Mouse (Mus musculus): Measurements from ENCODE around the gene Ctnna3.

DNA sequence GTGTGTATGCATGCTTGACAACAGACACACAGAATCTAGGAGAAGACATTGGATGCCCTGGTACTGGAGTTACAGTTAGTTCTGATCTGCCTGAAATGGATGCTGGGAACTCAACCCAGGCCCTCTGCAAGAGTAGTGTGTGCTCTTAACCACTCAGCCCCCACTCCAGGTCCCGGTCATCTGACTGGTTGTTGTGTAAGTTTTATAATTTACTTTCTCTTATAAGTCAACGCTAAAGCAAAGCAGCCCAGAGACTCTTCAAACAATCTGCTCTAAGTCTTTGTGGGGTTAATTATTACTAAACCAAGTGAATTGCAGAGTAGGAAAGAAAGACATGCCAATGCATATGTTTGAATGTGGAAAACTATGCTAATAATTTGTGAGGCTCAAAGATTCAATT, 549.5 kb downstream of the Ctnna3 start:
- TF ChIP-seq CTCF (IDR thresholded peaks at IDR 0.05; ENCODE audit: low read depth) (no peak), EP300 (IDR thresholded peaks at IDR 0.05; ENCODE audit: low read depth) (no peak)

Measured in liver, postnatal 0 days (tissue).